Mouse (Mus musculus) neural tube, embryonic 13.5 days (tissue): ENCODE data around the gene Pld3. TPM values are rescaled to one million over a fixed set of nuclear protein-coding genes. Genes with fewer than 3 reads are reported as not detected.
A peak's percentile ranks its signal among the peaks of the same experiment; 100 is the strongest.

Experiments
- ATAC-seq: fragments of 200-750 bp; cut with Nextera tagmentation; 2 replicates; pipeline ENCODE4 v1.8.0; 2017; ENCODE audit warnings: low read depth, mild to moderate bottlenecking, moderate TSS enrichment, moderate library complexity
- H3K27ac ChIP-seq: fragments of 300-500 bp; sonication (generic); replicated peaks from 2 replicates; pipeline ENCODE4 v1.5.1; 2015; ENCODE audit warnings: moderate library complexity, mild to moderate bottlenecking, inconsistent platforms
- H3K27me3 ChIP-seq: fragments of 300-500 bp; sonication (generic); 2 replicates; pipeline ENCODE4 v1.6.1; 2015; ENCODE audit warnings: mild to moderate bottlenecking, inconsistent platforms
- H3K36me3 ChIP-seq: fragments of 300-500 bp; sonication (generic); 2 replicates; pipeline ENCODE4 v1.6.1; 2015; ENCODE audit warnings: mild to moderate bottlenecking, inconsistent platforms
- H3K4me1 ChIP-seq: fragments of 300-500 bp; sonication (generic); replicated peaks from 2 replicates; pipeline ENCODE4 v1.6.1; 2015; ENCODE audit warnings: inconsistent platforms
- H3K4me2 ChIP-seq: fragments of 300-500 bp; sonication (generic); 2 replicates; pipeline ENCODE4 v1.6.1; 2015; ENCODE audit warnings: inconsistent platforms, mild to moderate bottlenecking, moderate library complexity
- H3K4me3 ChIP-seq: fragments of 300-500 bp; sonication (generic); 2 replicates; pipeline ENCODE4 v1.5.1; 2015; ENCODE audit warnings: mild to moderate bottlenecking, inconsistent platforms
- H3K9ac ChIP-seq: fragments of 300-500 bp; sonication (generic); 2 replicates; pipeline ENCODE4 v1.6.1; 2015; ENCODE audit warnings: moderate library complexity, mild to moderate bottlenecking, inconsistent platforms
- H3K9me3 ChIP-seq: fragments of 300-500 bp; sonication (generic); 2 replicates; pipeline ENCODE4 v1.6.1; 2016; ENCODE audit warnings: inconsistent platforms
- WGBS: fragments of 180-500 bp; shearing (Covaris S2); methylation state at CpG from one replicate; pipeline ENCODE4 v1.1.7; 2015; 5-methylcytosine and 5-hydroxymethylcytosine counted together
- polyA plus RNA-seq: library from polyadenylated mRNA; unstranded; fragments of >200 nt; fragmentation: Nextera tagmentation; extraction: Ambion mirVana; gene quantifications from 2 replicates; pipeline ENCODE4 v1.2.1, GENCODE M21; 2015

Gene Pld3
- polyA plus RNA-seq: 123 and 128 TPM in 2 replicates

DNA sequence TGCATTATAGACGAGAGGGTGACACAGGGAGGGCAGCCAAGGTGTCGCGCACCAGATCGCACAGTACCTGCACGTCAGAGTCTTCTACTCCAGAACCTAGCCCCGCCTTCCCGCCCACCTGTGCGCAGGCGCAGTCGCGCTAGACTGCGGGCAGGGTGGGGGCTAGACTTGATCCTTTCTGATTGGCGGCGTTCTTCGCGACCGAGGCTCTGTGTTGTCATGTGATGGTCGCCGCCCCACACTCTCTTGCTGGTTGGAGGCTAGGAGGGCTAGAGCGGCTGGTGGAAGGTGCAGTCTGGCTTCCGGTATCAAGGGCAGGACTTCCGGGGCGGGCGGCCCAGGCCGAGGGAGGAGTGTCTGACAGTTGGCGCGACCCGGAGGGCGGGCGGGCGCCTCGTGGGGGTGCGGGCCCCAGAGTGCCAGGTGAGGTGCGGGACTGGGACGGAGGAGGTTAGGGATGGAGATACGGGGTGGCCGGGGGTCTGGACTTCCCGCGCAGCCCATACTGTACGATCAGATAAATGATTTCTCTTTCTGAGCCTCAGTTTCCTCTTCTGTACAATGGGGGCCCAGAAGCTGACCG, at the start of gene Pld3, which contains the start of gene 2310022A10Rik:
Gene Pld3, minus strand, starts transcription at position 288 of the 583 bp plus-strand sequence.
Gene 2310022A10Rik, plus strand, starts transcription at position 303 of the 583 bp plus-strand sequence.
- 1% methylated on average over 41 of the region's 41 CpGs for WGBS
- Histone ChIP-seq H3K9ac (peak within 1 kb of the TSS; percentile 75), H3K9me3 (no peaks in the 10 kb centered on the region), H3K4me3 (peak within 1 kb of the TSS; percentile 63), H3K36me3 (peaks cover 14% of the 10 kb centered on the region), H3K27me3 (no peaks in the 10 kb centered on the region), H3K4me2 (peak within 1 kb of the TSS; percentile 75), H3K4me1 (peaks cover 25% of the 10 kb centered on the region), H3K27ac (peak within 1 kb of the TSS; percentile 56)
- peak; percentile 99 for ATAC-seq

DNA sequence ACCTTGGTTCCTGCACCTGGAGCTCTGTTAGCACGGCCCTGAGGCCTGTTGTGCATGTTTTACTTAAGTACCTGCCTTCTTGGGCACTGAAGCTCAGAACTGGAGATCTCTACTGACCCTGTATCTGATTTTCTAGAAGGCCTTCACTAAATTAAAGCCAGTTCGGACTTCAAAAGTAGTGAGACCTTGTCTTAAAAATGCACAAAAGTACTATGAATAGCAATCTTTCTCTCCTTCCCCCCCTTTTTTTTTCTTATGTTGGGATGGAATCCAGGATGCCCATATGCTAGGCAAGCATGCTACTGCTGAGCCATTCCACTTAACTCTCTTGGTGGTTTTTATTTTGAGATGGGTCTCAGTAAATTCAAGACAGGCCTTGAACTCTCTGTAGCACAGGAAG, 49.1 kb upstream of the Pld3 start:
- Histone ChIP-seq H3K9me3 (no peaks in the 10 kb centered on the region), H3K4me3 (no peak overlapping the region), H3K27ac (no peak overlapping the region), H3K9ac (no peak overlapping the region), H3K27me3 (no peaks in the 10 kb centered on the region), H3K4me2 (no peak overlapping the region), H3K4me1 (peaks cover 82% of the 10 kb centered on the region), H3K36me3 (no peaks in the 10 kb centered on the region)
- no peak for ATAC-seq
- 82% methylated on average over 2 of the region's 2 CpGs for WGBS

DNA sequence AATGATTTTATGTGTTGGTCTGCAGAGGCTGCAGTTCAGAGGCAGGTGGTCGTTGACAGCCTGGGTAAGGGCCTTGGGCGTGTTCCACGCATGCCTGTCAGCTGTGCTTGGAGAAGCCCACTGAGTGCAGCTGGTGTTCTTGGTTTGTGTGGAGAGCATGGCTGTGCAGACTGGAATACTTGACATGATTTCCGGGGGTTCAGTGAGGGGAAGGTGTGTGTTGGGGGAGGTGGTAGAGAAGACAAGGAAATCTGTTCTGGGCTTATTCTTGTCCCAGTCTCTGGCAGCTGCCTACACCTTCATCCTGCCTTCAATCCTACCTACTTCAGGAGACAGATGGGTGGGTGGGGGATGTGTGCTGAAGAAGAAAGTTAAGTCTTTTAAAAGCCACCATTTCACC, 48.6 kb upstream of the Pld3 start:
- Histone ChIP-seq H3K4me1 (peaks cover 82% of the 10 kb centered on the region), H3K27ac (no peak overlapping the region)
- ATAC-seq: no peak

DNA sequence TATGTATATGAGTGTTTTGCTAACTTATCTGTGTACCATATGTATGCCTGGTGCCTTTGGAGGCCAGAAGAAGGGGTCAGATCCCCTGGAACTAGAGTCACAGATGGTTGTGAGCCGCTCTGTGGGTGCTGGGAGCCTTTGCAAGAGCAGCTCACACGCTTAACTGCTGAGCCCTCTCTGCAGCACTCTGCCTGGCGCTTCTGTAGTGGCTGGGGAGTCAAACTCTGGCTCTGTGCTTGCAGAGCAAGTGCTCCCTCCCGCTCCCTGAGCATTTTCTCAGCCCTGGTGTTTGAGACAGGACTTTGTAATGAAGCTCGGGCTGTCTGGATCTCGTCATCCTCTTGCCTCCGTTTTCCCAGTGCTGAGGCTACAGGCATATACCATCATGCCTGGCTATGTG, 45.0 kb upstream of the Pld3 start:
- H3K9ac ChIP-seq: no peak overlapping the region
- 82% methylated on average over 7 of the region's 7 CpGs for WGBS
- peaks cover 3% of the 10 kb centered on the region; the same call in 1 of the 2 replicates for H3K36me3 ChIP-seq
- peaks cover 67% of the 10 kb centered on the region for H3K4me1 ChIP-seq
- H3K9me3 ChIP-seq: no peaks in the 10 kb centered on the region
- ATAC-seq: no peak
- no peak overlapping the region for H3K4me2 ChIP-seq
- no peak overlapping the region for H3K27ac ChIP-seq
- no peak overlapping the region for H3K4me3 ChIP-seq
- no peaks in the 10 kb centered on the region for H3K27me3 ChIP-seq

More for the DNA sequence above, 48.6 kb upstream of the Pld3 start:
- Histone ChIP-seq H3K27me3 (no peaks in the 10 kb centered on the region), H3K9ac (no peak overlapping the region), H3K36me3 (no peaks in the 10 kb centered on the region), H3K4me2 (no peak overlapping the region), H3K9me3 (no peaks in the 10 kb centered on the region), H3K4me3 (no peak overlapping the region)
- WGBS: 54% methylated on average over 4 of the region's 4 CpGs

DNA sequence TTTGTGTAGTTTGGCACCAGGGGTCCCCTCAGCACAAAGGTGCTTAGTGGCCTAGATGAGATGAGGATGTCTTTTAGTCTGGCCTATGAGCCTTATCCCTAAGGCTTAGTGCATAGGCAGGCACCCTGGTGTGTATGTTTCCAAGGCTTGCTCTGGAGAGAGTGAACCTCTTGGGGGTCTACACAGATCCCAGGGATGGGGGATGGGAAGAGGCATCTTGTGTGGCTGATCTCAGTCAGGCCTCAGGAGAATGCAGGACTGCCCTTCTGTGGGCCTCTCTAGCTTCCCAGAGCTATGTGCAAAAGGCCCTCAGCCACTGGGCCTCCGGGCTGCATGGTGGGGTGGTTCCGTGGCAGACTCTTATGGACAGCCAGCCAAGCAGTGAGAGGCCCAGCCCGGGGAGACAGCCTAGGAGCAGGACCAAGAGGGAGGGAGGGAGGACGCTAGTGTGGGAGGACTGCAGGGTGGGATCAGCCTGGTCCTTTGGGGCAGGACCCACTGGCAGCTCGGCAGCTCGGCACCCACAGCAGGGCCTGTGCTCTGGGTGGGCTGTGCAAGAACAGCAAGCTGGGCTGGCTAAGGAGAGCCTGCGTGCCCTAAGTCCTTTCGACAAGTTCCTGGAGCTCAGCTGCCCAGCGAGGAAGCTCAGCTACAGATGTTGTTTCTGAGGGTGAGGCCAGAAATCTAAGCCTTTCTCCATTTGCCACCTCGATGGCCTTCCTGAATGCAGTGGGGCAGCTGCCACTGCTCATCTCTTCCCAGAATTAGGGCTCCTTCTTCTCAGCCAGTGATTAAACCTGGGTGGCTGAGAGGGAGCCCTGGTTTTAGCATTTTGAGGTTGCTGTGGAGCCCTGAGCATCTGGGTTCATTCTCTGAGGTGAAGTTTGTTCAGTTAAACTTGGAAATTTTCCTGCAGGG, 43.8 kb upstream of the Pld3 start:
- no peak for ATAC-seq
- no peaks in the 10 kb centered on the region for H3K9me3 ChIP-seq
- no peaks in the 10 kb centered on the region for H3K27me3 ChIP-seq
- H3K9ac ChIP-seq: peak overlapping the region; percentile 35
- H3K36me3 ChIP-seq: peaks cover 3% of the 10 kb centered on the region; the same call in 1 of the 2 replicates
- peaks cover 64% of the 10 kb centered on the region for H3K4me1 ChIP-seq
- WGBS: 67% methylated on average over 10 of the region's 10 CpGs
- no peak overlapping the region; the same call in 1 of the 2 replicates for H3K4me2 ChIP-seq
- H3K27ac ChIP-seq: peak overlapping the region; percentile 47
- no peak overlapping the region for H3K4me3 ChIP-seq

DNA sequence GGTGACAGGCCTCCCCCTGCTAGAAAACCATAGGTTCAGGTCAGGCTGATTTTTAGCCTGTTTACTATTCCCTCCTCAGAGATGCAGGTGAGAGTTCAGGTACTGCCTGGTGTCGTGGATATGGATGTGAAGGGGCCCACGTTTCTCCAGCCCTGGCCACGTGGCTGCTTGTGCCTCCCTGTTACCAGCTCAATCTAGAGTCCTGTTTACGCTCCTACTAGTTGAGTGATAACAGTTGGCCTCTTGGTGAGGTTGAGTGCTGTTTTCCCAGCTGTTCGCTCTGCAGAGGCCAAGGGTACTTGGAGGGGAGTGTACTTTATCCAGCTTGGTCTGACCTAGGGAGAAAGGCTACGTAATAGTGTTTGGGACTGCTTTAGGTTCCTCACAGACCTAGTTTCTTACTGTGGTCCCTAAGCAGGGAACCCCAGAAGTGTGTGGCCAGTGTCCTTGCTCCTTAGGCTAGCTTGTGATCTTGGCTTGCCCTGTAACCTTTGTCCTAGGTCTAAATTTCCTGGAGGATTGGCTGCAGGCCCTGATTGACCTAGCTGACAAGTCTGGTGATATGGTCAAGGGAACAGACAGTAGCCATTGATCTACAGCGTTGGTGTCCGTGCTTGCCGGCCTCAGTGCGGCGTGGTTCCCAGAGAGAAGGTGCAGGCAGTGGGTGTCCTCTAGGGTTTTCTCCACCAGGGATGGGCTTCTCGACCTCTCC, 40.1 kb upstream of the Pld3 start:
- Histone ChIP-seq H3K4me2 (peak overlapping the region; percentile 68), H3K27me3 (no peaks in the 10 kb centered on the region), H3K9ac (peak overlapping the region; percentile 91), H3K4me1 (peaks cover 39% of the 10 kb centered on the region), H3K36me3 (peaks cover 3% of the 10 kb centered on the region; the same call in 1 of the 2 replicates), H3K9me3 (no peaks in the 10 kb centered on the region), H3K27ac (peak overlapping the region; percentile 99), H3K4me3 (peak overlapping the region; percentile 71)
- no peak for ATAC-seq
- WGBS: 57% methylated on average over 12 of the region's 12 CpGs

DNA sequence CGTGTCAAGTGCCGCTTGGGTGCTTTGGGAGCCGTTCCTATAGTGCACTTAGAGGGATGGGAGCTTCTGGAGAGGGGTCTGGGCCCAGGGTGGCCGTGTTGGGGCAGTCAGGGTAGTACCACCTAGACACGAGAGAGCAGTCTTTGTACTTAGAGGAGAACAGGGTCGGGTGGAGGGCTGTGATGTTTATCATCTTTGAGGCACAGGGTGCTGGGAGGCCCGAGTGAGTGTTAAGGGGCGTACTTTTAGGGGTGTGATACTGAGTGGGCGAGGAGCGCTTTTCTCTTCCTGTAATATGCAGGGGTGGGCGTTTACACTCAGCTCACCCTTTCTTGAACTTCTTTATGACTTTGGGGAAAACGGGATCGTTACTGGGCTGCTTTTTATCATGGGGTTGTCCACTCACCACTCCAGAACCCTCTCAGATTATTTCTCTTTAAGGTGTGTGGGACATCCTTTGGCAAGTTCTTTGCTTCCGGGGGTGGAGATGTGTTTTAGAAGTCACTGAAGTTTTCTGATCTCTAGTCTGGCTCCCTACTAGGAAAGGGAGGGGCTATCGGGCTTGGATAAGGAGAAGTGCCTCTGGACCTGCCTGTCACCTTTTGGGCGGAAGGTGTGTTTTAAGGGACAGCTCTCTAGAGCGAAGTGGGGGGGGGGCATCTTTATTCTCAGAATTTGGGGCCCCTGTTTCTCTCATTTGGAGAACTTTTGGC, 39.4 kb upstream of the Pld3 start:
- WGBS: 2% methylated on average over 17 of the region's 17 CpGs
- ATAC-seq: no peak
- H3K36me3 ChIP-seq: peaks cover 3% of the 10 kb centered on the region; the same call in 1 of the 2 replicates
- peaks cover 32% of the 10 kb centered on the region for H3K4me1 ChIP-seq
- H3K27ac ChIP-seq: peak overlapping the region; percentile 99
- peak overlapping the region; percentile 71 for H3K4me3 ChIP-seq
- H3K27me3 ChIP-seq: no peaks in the 10 kb centered on the region
- no peaks in the 10 kb centered on the region for H3K9me3 ChIP-seq
- peak overlapping the region; percentile 68 for H3K4me2 ChIP-seq
- peak overlapping the region; percentile 91 for H3K9ac ChIP-seq

DNA sequence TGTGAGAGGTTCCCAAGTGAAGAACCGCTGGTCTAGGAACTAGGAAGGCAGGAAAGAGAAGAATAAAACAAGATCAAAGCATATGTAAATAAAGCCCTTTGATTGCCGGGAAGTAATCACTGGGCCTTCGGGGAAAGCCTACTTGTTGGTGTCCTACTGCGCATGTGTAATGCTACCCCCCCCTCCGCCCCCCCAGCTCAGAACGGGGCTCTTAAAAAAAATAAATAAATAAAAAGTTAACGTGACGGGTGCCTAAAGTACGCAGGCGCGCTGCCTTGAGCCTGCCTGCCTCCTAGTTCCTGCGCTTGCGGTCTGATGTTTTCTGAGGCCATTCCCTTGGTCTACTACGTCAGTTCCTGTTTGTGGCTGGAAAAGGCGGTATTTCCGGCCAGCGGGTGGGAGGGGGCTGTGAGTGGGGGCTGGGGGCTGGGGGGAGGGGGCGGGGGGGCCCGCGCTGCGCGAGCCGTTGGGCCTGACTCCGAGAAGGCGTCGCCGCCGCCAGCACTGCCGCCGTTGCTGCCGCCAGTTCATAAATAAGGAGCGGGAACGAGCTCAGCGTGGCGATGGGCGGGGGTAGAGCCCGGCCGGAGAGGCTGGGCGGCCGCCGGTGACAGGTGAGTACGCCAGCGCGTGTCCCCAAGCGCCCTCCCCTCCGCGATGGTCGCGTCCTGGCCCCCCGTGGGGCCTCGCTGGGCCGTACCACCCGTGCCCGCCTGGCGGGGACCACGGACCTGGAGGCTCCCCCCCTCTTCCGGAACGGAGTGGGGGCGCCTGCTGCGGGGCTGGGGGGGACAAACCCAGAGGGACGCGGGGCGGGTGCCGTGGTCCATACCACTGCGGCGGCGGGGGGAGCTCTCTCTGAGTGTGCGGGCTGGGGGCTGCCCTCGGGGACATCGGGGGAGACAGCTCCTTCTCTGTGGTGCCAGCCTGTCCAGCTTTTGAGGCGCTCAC, 38.5 kb upstream of the Pld3 start, which contains the start of gene Akt2:
Gene Akt2, plus strand, starts transcription at position 287 of the 951 bp plus-strand sequence.
- H3K9ac ChIP-seq: peak within 1 kb of the TSS; percentile 91
- H3K4me3 ChIP-seq: peak within 1 kb of the TSS; percentile 71
- ATAC-seq: peak; percentile 96
- WGBS: under 1% methylated on average over 63 of the region's 71 CpGs
- H3K27me3 ChIP-seq: no peaks in the 10 kb centered on the region
- peaks cover 3% of the 10 kb centered on the region; the same call in 1 of the 2 replicates for H3K36me3 ChIP-seq
- peak within 1 kb of the TSS; percentile 99 for H3K27ac ChIP-seq
- H3K4me2 ChIP-seq: peak within 1 kb of the TSS; percentile 68
- no peaks in the 10 kb centered on the region for H3K9me3 ChIP-seq
- H3K4me1 ChIP-seq: peaks cover 24% of the 10 kb centered on the region

DNA sequence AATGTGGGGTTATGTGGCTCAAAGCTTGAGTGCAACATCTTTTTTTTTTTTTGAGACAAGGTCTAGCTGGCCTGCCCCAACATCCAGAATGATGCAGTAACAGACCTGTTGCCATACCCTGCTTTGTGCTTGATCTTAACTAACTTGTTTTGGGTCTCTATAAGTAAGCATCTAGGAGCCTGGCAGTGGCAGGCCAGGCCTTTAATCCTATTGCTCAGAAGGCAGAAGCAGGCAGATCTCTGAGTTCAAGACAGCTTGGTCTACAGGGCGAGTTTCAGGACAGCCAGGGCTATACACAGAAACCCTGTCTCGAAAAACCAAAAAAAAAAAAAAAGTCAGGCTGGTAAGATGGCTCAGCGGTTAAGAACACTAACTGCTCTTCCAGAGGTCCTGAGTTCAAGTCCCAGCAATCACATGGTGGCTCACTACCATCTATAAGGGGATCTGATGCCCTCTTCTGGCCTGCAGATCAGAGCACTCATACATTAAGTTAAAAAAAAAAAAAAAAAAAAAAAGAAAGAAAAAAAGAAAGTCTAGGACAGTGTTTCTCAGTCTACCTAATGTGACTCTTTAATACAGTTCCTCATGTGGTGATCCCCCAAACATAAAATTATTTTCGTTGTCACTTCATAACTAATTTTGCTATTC, 37.7 kb upstream of the Pld3 start:
- peak overlapping the region; percentile 55 for H3K4me2 ChIP-seq
- peak overlapping the region; percentile 99 for H3K27ac ChIP-seq
- H3K36me3 ChIP-seq: peaks cover 3% of the 10 kb centered on the region; the same call in 1 of the 2 replicates
- H3K9me3 ChIP-seq: no peaks in the 10 kb centered on the region
- peak overlapping the region; percentile 63 for H3K9ac ChIP-seq
- 61% methylated on average over 4 of the region's 4 CpGs for WGBS
- H3K4me3 ChIP-seq: peak overlapping the region; percentile 71
- ATAC-seq: peak; percentile 1; the same call in 1 of the 2 replicates
- no peaks in the 10 kb centered on the region for H3K27me3 ChIP-seq
- peaks cover 17% of the 10 kb centered on the region for H3K4me1 ChIP-seq

DNA sequence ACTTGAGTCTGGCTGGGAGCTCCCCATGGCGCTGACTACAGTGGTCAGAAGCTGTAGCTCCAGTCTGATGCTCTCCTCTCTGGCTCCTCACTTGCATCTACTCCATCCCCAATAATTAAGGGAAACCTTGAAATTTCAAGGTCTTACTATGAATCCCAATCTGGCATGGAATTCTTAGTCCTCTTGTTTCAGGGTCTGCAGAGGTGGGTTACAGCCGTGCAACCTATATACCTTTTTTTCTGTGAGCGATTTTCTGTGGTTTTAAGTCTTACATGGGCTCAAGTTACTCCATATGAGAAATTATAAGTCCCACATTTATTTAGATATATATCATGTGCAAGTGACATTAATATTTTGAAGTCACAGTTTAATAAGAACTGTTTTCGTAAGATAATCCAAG, 37.1 kb upstream of the Pld3 start:
- no peaks in the 10 kb centered on the region for H3K27me3 ChIP-seq
- no peak overlapping the region for H3K4me2 ChIP-seq
- H3K4me1 ChIP-seq: peaks cover 16% of the 10 kb centered on the region
- H3K4me3 ChIP-seq: no peak overlapping the region
- peaks cover 7% of the 10 kb centered on the region; the same call in 1 of the 2 replicates for H3K36me3 ChIP-seq
- no peak overlapping the region for H3K27ac ChIP-seq
- WGBS: 94% methylated on average over 4 of the region's 4 CpGs
- no peak overlapping the region for H3K9ac ChIP-seq
- no peak for ATAC-seq
- no peaks in the 10 kb centered on the region for H3K9me3 ChIP-seq
